ENCODE assay signal across 8 mouse cellular contexts in genomic region chr3:73057197-73057811, GRCm38 (mm10). TPM values are rescaled to one million over a fixed set of nuclear protein-coding genes. Genes with fewer than 3 reads are reported as not detected.
A peak's percentile ranks its signal among the peaks of the same experiment; 100 is the strongest.
DNase-seq lines count a peak whose midpoint lies in the region; ATAC-seq and TF ChIP-seq lines count a peak whose summit lies in the region.

Slitrk3 (minus strand) TSS chr3:73057803.

- no peak within 1 kb of the TSS for H3K9ac ChIP-seq in lung, postnatal 0 days (replicated peaks; ENCODE audit: low read depth)
- H3K9ac ChIP-seq in midbrain, embryonic 12.5 days (replicated peaks): peak within 1 kb of the TSS; percentile 65

- TF ChIP-seq CTCF in lung, postnatal 0 days (IDR thresholded peaks at IDR 0.05): no peak
- no peak for TF ChIP-seq CTCF in embryonic fibroblast, embryonic 13.5 days (IDR thresholded peaks at IDR 0.05; ENCODE audit: borderline replicate concordance, insufficient read depth, low read length)

- H3K9me3 ChIP-seq in lung, postnatal 0 days (ENCODE audit: low read length): no peaks in the 10 kb centered on the region
- no peaks in the 10 kb centered on the region for H3K9me3 ChIP-seq in midbrain, embryonic 12.5 days

- peak within 1 kb of the TSS; percentile 61 for H3K4me2 ChIP-seq in lung, postnatal 0 days (replicated peaks; ENCODE audit: low read depth, low read length)
- peak within 1 kb of the TSS; percentile 84 for H3K4me2 ChIP-seq in midbrain, embryonic 12.5 days (replicated peaks)

- H3K4me1 ChIP-seq in lung, postnatal 0 days (ENCODE audit: insufficient read depth, low read depth, low read length): no peaks in the 10 kb centered on the region; the same call in 1 of the 2 replicates
- H3K4me1 ChIP-seq in embryonic fibroblast, embryonic 13.5 days (ENCODE audit: control insufficient read depth, insufficient read depth, low read length): peaks cover 2% of the 10 kb centered on the region; the same call in 1 of the 2 replicates
- 0 out of 2 replicates have a peak, but pooled peaks cover 4% of the 10 kb centered on the region for H3K4me1 ChIP-seq in midbrain, embryonic 12.5 days

- peak within 1 kb of the TSS; percentile 26 for H3K4me3 ChIP-seq in lung, postnatal 0 days (ENCODE audit: low read depth, low read length)
- peak within 1 kb of the TSS; percentile 43 for H3K4me3 ChIP-seq in embryonic fibroblast, embryonic 13.5 days (ENCODE audit: insufficient read depth, low read length)
- H3K4me3 ChIP-seq in midbrain, embryonic 12.5 days: peak within 1 kb of the TSS; percentile 66

- no peaks in the 10 kb centered on the region for H3K36me3 ChIP-seq in lung, postnatal 0 days (ENCODE audit: insufficient read depth, low read length)
- H3K36me3 ChIP-seq in midbrain, embryonic 12.5 days: no peaks in the 10 kb centered on the region

- 1% methylated on average over 43 of the region's 44 CpGs for WGBS in lung, postnatal 0 days
- under 1% methylated on average over 32 of the region's 44 CpGs for WGBS in midbrain, embryonic 12.5 days

- no peak for TF ChIP-seq EP300 in lung, postnatal 0 days (IDR thresholded peaks at IDR 0.05)

- no peak for ATAC-seq in lung, postnatal 0 days
- peak; percentile 72 for ATAC-seq in midbrain, embryonic 12.5 days (ENCODE audit: low FRiP score, low read depth)
- ATAC-seq in monocyte, adult 5-6 weeks (replicated peaks; ENCODE audit: insufficient number of reproducible peaks, low FRiP score, low TSS enrichment, poor library complexity, severe bottlenecking): no peak

- no peak for TF ChIP-seq POLR2A in embryonic fibroblast, embryonic 13.5 days (IDR thresholded peaks at IDR 0.05; ENCODE audit: low read depth, low read length)

- H3K27ac ChIP-seq in lung, postnatal 0 days (ENCODE audit: low read length): no peak within 1 kb of the TSS
- no peak within 1 kb of the TSS for H3K27ac ChIP-seq in embryonic fibroblast, embryonic 13.5 days (ENCODE audit: insufficient read depth, low read length)
- H3K27ac ChIP-seq in midbrain, embryonic 12.5 days (replicated peaks): peak within 1 kb of the TSS; percentile 73

- DNase-seq in lung, postnatal 0 days (ENCODE audit: low spot score): no peak
- no peak for DNase-seq in lung, postnatal 25 days (ENCODE audit: low spot score)
- peak; percentile 69 for DNase-seq in layer of hippocampus, adult 9-11 months
- no peak for DNase-seq in gastrocnemius, adult 8-10 months (ENCODE audit: low spot score in 2 of 2)
- DNase-seq in kidney, postnatal 14 days: no peak

- H3K27me3 ChIP-seq in lung, postnatal 0 days (replicated peaks; ENCODE audit: insufficient read depth, low read length): peaks cover 6% of the 10 kb centered on the region; the same call in 1 of the 2 replicates
- peaks cover 28% of the 10 kb centered on the region for H3K27me3 ChIP-seq in midbrain, embryonic 12.5 days

RNA-seq across cellular contexts. Expression of gene Slitrk3, which starts in this region (rescaled TPM):
- 0.04 TPM in 1 of 2 replicates, not detected in the other for polyA plus RNA-seq in lung, postnatal 0 days (2015; fragmentation: Nextera tagmentation; extraction: Ambion mirVana)
- 0.14 TPM in 1 of 2 replicates, not detected in the other for polyA plus RNA-seq in embryonic fibroblast, embryonic 13.5 days (2011; ENCODE audit: insufficient read length, low read depth, missing spikeins)
- 4.6 and 5.5 TPM in 2 replicates for polyA plus RNA-seq in midbrain, embryonic 12.5 days (2016; fragmentation: Nextera tagmentation; extraction: Ambion mirVana)
- not detected in 3 replicates for total RNA-seq in monocyte, adult 5-6 weeks (2017)
- total RNA-seq in gastrocnemius, adult 8-10 months (2022): under 1 TPM in 1 of 4 experiments, not detected in 3; 0.07 TPM
